Mouse (Mus musculus): ENCODE measurements at regions not wholly inside any gene's neighbourhood (a gene's known extent, or its start where the extent isn't known, plus 50 kb on each side); places are given as distances from the start of the nearest gene placed in this dataset.
A peak's percentile ranks its signal among the peaks of the same experiment; 100 is the strongest.

GRCm38 (mm10) chr9:122566060-122566459 lies 181.1 kb upstream of the Topaz1 start:
- DNase-seq (ENCODE audit: low spot score in 2 of 2), result no peak

GRCm38 (mm10) chr9:122568691-122569441 lies 178.3 kb upstream of the Topaz1 start:
- DNase-seq (ENCODE audit: low spot score in 2 of 2), result peak in 1 of 2 experiments; percentile 10

- no peak for DNase-seq (ENCODE audit: low spot score in 2 of 2)
Measured at GRCm38 (mm10) chr9:122569511-122570455, 177.4 kb upstream of the Topaz1 start.

GRCm38 (mm10) chr9:122571001-122571400 lies 176.1 kb upstream of the Topaz1 start:
- no peak for DNase-seq (ENCODE audit: low spot score in 2 of 2)

- DNase-seq (ENCODE audit: low spot score in 2 of 2), result no peak
Measured at GRCm38 (mm10) chr9:122571402-122572059, 175.6 kb upstream of the Topaz1 start.

GRCm38 (mm10) chr9:122572060-122572835 lies 174.9 kb upstream of the Topaz1 start:
- DNase-seq (ENCODE audit: low spot score in 2 of 2), result peak in 1 of 2 experiments; percentile 19

- DNase-seq (ENCODE audit: low spot score in 2 of 2), result no peak
Measured at GRCm38 (mm10) chr9:122572836-122573267, 174.3 kb upstream of the Topaz1 start.

GRCm38 (mm10) chr9:122585228-122585627 lies 161.9 kb upstream of the Topaz1 start:
- DNase-seq (ENCODE audit: low spot score in 2 of 2), result no peak

GRCm38 (mm10) chr9:122586421-122586820 lies 160.7 kb upstream of the Topaz1 start:
- no peak for DNase-seq (ENCODE audit: low spot score in 2 of 2)

- no peak for DNase-seq (ENCODE audit: low spot score in 2 of 2)
Measured at GRCm38 (mm10) chr9:122586986-122587385, 160.2 kb upstream of the Topaz1 start.

- no peak for DNase-seq (ENCODE audit: low spot score in 2 of 2)
Measured at GRCm38 (mm10) chr9:122588246-122588645, 158.9 kb upstream of the Topaz1 start.

GRCm38 (mm10) chr9:122592820-122593615 lies 154.1 kb upstream of the Topaz1 start:
- DNase-seq (ENCODE audit: low spot score in 2 of 2), result no peak

GRCm38 (mm10) chr9:122595120-122595943 lies 151.8 kb upstream of the Topaz1 start:
- no peak for DNase-seq (ENCODE audit: low spot score in 2 of 2)

- DNase-seq (ENCODE audit: low spot score in 2 of 2), result no peak
Measured at GRCm38 (mm10) chr9:122603106-122603505, 144.0 kb upstream of the Topaz1 start.

- no peak for DNase-seq (ENCODE audit: low spot score in 2 of 2)
Measured at GRCm38 (mm10) chr9:122609616-122610015, 137.5 kb upstream of the Topaz1 start.

- no peak for DNase-seq (ENCODE audit: low spot score in 2 of 2)
Measured at GRCm38 (mm10) chr9:122610918-122611317, 136.2 kb upstream of the Topaz1 start.

- DNase-seq (ENCODE audit: low spot score in 2 of 2), result no peak
Measured at GRCm38 (mm10) chr9:122614579-122615252, 132.4 kb upstream of the Topaz1 start.

GRCm38 (mm10) chr9:122615351-122615750 lies 131.8 kb upstream of the Topaz1 start:
- peak in 1 of 2 experiments; percentile 22 for DNase-seq (ENCODE audit: low spot score in 2 of 2)

GRCm38 (mm10) chr9:122617793-122618192 lies 129.4 kb upstream of the Topaz1 start:
- DNase-seq (ENCODE audit: low spot score in 2 of 2), result no peak

Measured in urinary bladder, postnatal 36 days (tissue).